Mouse (Mus musculus) thymus, adult 2 months (tissue): ENCODE results near the gene Cers2. TPM values are rescaled to one million over a fixed set of nuclear protein-coding genes. Genes with fewer than 3 reads are reported as not detected.
A peak's percentile ranks its signal among the peaks of the same experiment; 100 is the strongest.

Experiments
- DNase-seq: peaks from one replicate; pipeline ENCODE4 v3.0.0; 2021
- H3K27ac ChIP-seq: fragments of 200-500 bp; 2 replicates; pipeline ENCODE4 v1.5.1; 2012; ENCODE audit warnings: low read length, control low read depth; ENCODE audit not compliant: control insufficient read depth, insufficient read depth
- H3K27me3 ChIP-seq: fragments of 200-500 bp; 2 replicates; pipeline ENCODE4 v1.6.1; 2012; ENCODE audit warnings: mild to moderate bottlenecking, low read length, moderate library complexity, mixed read lengths; ENCODE audit not compliant: control insufficient read depth, insufficient read depth
- H3K36me3 ChIP-seq: fragments of 200-500 bp; 2 replicates; pipeline ENCODE4 v1.6.1; 2012; ENCODE audit warnings: mild to moderate bottlenecking, low read length, moderate library complexity; ENCODE audit not compliant: control insufficient read depth, insufficient read depth
- H3K4me1 ChIP-seq: fragments of 200-500 bp; replicated peaks from 2 replicates; pipeline ENCODE4 v1.6.1; 2012; ENCODE audit warnings: low read length; ENCODE audit not compliant: control insufficient read depth, insufficient read depth
- H3K4me3 ChIP-seq: fragments of 200-500 bp; 2 replicates; pipeline ENCODE4 v1.5.1; 2012; ENCODE audit warnings: mild to moderate bottlenecking, low read length, control low read depth, moderate library complexity; ENCODE audit not compliant: control insufficient read depth, insufficient read depth
- CTCF ChIP-seq: fragments of 200-500 bp; IDR thresholded peaks from 2 replicates; pipeline ENCODE4 v1.5.1; 2012; ENCODE audit warnings: mild to moderate bottlenecking, control low read depth, low read length, moderate library complexity, borderline replicate concordance; ENCODE audit not compliant: control insufficient read depth, poor library complexity, insufficient read depth; ENCODE audit errors: extremely low read depth
- POLR2A ChIP-seq: fragments of 200-500 bp; IDR thresholded peaks from 2 replicates; pipeline ENCODE4 v1.6.1; 2012; ENCODE audit warnings: mild to moderate bottlenecking, low read length, control low read depth, moderate library complexity; ENCODE audit not compliant: control insufficient read depth, poor library complexity, insufficient read depth; ENCODE audit errors: extremely low read depth
- WGBS: fragments of 180-500 bp; shearing (Covaris S2); methylation state at CpG from one replicate; pipeline ENCODE4 v1.1.7; 2018; 5-methylcytosine and 5-hydroxymethylcytosine counted together
- polyA plus RNA-seq: library from polyadenylated mRNA; depleted of rRNA; stranded (reverse); fragments of >200 nt; gene quantifications from 2 replicates; pipeline ENCODE4 v1.2.3, GENCODE M21; 2012

Gene Cers2
- polyA plus RNA-seq, 1 experiment = 129 TPM

GRCm38 (mm10) chr3:95314075-95314474 lies 516 bp upstream of the Cers2 start:
- Histone ChIP-seq H3K4me1 (peaks cover 23% of the 10 kb centered on the region), H3K27me3 (no peaks in the 10 kb centered on the region), H3K36me3 (no peaks in the 10 kb centered on the region), H3K27ac (no peak overlapping the region), H3K4me3 (no peak overlapping the region)
- TF ChIP-seq POLR2A (no peak), CTCF (no peak)
- DNase-seq = no peak
- WGBS = 88% methylated on average over 6 of the region's 6 CpGs

GRCm38 (mm10) chr3:95315094-95315843 lies 678 bp downstream of the Cers2 start:
- Histone ChIP-seq H3K4me1 (peaks cover 23% of the 10 kb centered on the region), H3K27me3 (no peaks in the 10 kb centered on the region), H3K36me3 (peaks cover 4% of the 10 kb centered on the region; the same call in 1 of the 2 replicates), H3K27ac (no peak overlapping the region), H3K4me3 (peak overlapping the region; percentile 74)
- under 1% methylated on average over 71 of the region's 71 CpGs for WGBS
- peak; percentile 93 for DNase-seq
- TF ChIP-seq CTCF = peak; percentile 44; the same call in 1 of the 2 replicates
- peak; percentile 56 for TF ChIP-seq POLR2A

- no peaks in the 10 kb centered on the region for H3K27me3 ChIP-seq
- H3K36me3 ChIP-seq = peaks cover 12% of the 10 kb centered on the region
- TF ChIP-seq CTCF (no peak), POLR2A (no peak)
- DNase-seq = no peak
- H3K27ac ChIP-seq = no peak overlapping the region
- H3K4me1 ChIP-seq = peaks cover 23% of the 10 kb centered on the region
- WGBS = 15% methylated on average over 9 of the region's 9 CpGs
- H3K4me3 ChIP-seq = peak overlapping the region; percentile 74
Observed at GRCm38 (mm10) chr3:95315844-95316550, 1.4 kb downstream of the Cers2 start.

GRCm38 (mm10) chr3:95317414-95318080 lies 3.0 kb downstream of the Cers2 start:
- DNase-seq = peak; percentile 74
- Histone ChIP-seq H3K27me3 (no peaks in the 10 kb centered on the region), H3K4me3 (no peak overlapping the region), H3K4me1 (peaks cover 21% of the 10 kb centered on the region), H3K27ac (no peak overlapping the region), H3K36me3 (peaks cover 27% of the 10 kb centered on the region)
- TF ChIP-seq CTCF = peak; percentile 80
- TF ChIP-seq POLR2A = no peak
- WGBS = 51% methylated on average over 12 of the region's 12 CpGs

GRCm38 (mm10) chr3:95318548-95318947 lies 4.0 kb downstream of the Cers2 start:
- Histone ChIP-seq H3K4me1 (peaks cover 19% of the 10 kb centered on the region), H3K4me3 (no peak overlapping the region), H3K36me3 (peaks cover 37% of the 10 kb centered on the region), H3K27ac (no peak overlapping the region), H3K27me3 (no peaks in the 10 kb centered on the region)
- TF ChIP-seq POLR2A (no peak), CTCF (no peak)
- WGBS = 94% methylated on average over 6 of the region's 6 CpGs
- no peak for DNase-seq

GRCm38 (mm10) chr3:95319110-95319509 lies 4.5 kb downstream of the Cers2 start:
- H3K36me3 ChIP-seq = peaks cover 42% of the 10 kb centered on the region
- peaks cover 19% of the 10 kb centered on the region for H3K4me1 ChIP-seq
- TF ChIP-seq POLR2A = no peak
- no peak for TF ChIP-seq CTCF
- DNase-seq = no peak
- no peak overlapping the region for H3K27ac ChIP-seq
- no peak overlapping the region for H3K4me3 ChIP-seq
- no peaks in the 10 kb centered on the region for H3K27me3 ChIP-seq
- WGBS = 47% methylated on average over 2 of the region's 2 CpGs
